Mouse (Mus musculus): ENCODE data around the gene Lxn. TPM values are rescaled to one million over a fixed set of nuclear protein-coding genes. Genes with fewer than 3 reads are reported as not detected.

Lxn gene
- total and polyA plus RNA-seq, 3 experiments: 14.3 to 33.3 (median 14.3) TPM

GRCm38 (mm10) chr3:67490156-67490555, 26.4 kb upstream of the Lxn start:
- H3K4me2 ChIP-seq (ENCODE audit: insufficient read depth, low read depth, poor library complexity, severe bottlenecking): no peak overlapping the region
- no peak for DNase-seq (ENCODE audit: extremely low read depth)
- dilution Hi-C loops (cut with MboI; ENCODE audit: extremely low pct_ligation_motif_present, extremely low pct_unique_long_range_greater_than_20kb, low sequenced_read_pairs): no loop called here
- H3K9me3 ChIP-seq (replicated peaks; ENCODE audit: low read length): no peaks in the 10 kb centered on the region
- peaks cover 0 to 14% of the 10 kb centered on the region in 2 experiments; a peak in 2 of 4 replicates for H3K4me1 ChIP-seq (ENCODE audit: control insufficient read depth in 1 of 2, insufficient read depth in 2 of 2)
- no peaks in the 10 kb centered on the region for H3K27me3 ChIP-seq (replicated peaks)
- H3K9ac ChIP-seq (ENCODE audit: insufficient read depth, low read depth): no peak overlapping the region
- H3K36me3 ChIP-seq (replicated peaks in 1 of 2; ENCODE audit: control insufficient read depth in 1 of 2, insufficient read depth in 1 of 2, low read length in 1 of 2): no peaks in the 10 kb centered on the region
- TF ChIP-seq ZKSCAN1 (IDR thresholded peaks at IDR 0.05; ENCODE audit: borderline replicate concordance, low read depth, low read length) (no peak), IRF4 (IDR thresholded peaks at IDR 0.05; ENCODE audit: low read depth, low read length) (no peak), MAX (IDR thresholded peaks at IDR 0.05; ENCODE audit: low read length) (no peak), MEF2A (IDR thresholded peaks at IDR 0.05; ENCODE audit: borderline replicate concordance, low read depth, low read length) (no peak), MXI1 (IDR thresholded peaks at IDR 0.05; ENCODE audit: low read depth, low read length) (no peak), ETS1 (conservative IDR thresholded peaks at IDR 0.05; ENCODE audit: low read depth, low read length) (no peak), JUN (IDR thresholded peaks at IDR 0.05; ENCODE audit: insufficient read depth, low read depth, low read length) (no peak), TBP (conservative IDR thresholded peaks at IDR 0.05; ENCODE audit: low read depth, low read length) (no peak), KAT2A (IDR thresholded peaks at IDR 0.05; ENCODE audit: insufficient replicate concordance, low read length) (no peak), SMC3 (IDR thresholded peaks at IDR 0.05; ENCODE audit: low read depth, low read length) (no peak), CHD2 (IDR thresholded peaks at IDR 0.05; ENCODE audit: low read length) (no peak), USF1 (IDR thresholded peaks at IDR 0.05; ENCODE audit: low read depth, low read length) (no peak), MYC (IDR thresholded peaks at IDR 0.05; ENCODE audit: low read depth, low read length) (no peak), SIN3A (IDR thresholded peaks at IDR 0.05; ENCODE audit: low read length) (no peak), GABPA (IDR thresholded peaks at IDR 0.05; ENCODE audit: insufficient replicate concordance, low read depth, low read length) (no peak)
- H3K79me2 ChIP-seq (replicated peaks; ENCODE audit: control insufficient read depth, extremely low read depth, insufficient read depth, poor library complexity, severe bottlenecking): no peaks in the 10 kb centered on the region
- no peak overlapping the region for H3K27ac ChIP-seq (ENCODE audit: insufficient read depth, low read depth)
- H3K4me3 ChIP-seq (replicated peaks in 1 of 3; ENCODE audit: low read depth in 2 of 3, low read length in 2 of 3, poor library complexity in 1 of 3): no peak overlapping the region
- in situ Hi-C loops (cut with MboI; ENCODE audit: low pct_ligation_motif_present, low pct_unique_long_range_greater_than_20kb, low sequenced_read_pairs): no loop called here

GRCm38 (mm10) chr3:67485233-67485632, 21.5 kb upstream of the Lxn start:
- no peak for DNase-seq (ENCODE audit: extremely low read depth)
- Histone ChIP-seq H3K4me2 (ENCODE audit: insufficient read depth, low read depth, poor library complexity, severe bottlenecking) (no peak overlapping the region), H3K4me3 (replicated peaks in 1 of 3; ENCODE audit: low read depth in 2 of 3, low read length in 2 of 3, poor library complexity in 1 of 3) (no peak overlapping the region), H3K27ac (ENCODE audit: insufficient read depth, low read depth) (no peak overlapping the region), H3K79me2 (replicated peaks; ENCODE audit: control insufficient read depth, extremely low read depth, insufficient read depth, poor library complexity, severe bottlenecking) (no peaks in the 10 kb centered on the region), H3K36me3 (replicated peaks in 1 of 2; ENCODE audit: control insufficient read depth in 1 of 2, insufficient read depth in 1 of 2, low read length in 1 of 2) (peaks cover 0 to 21% of the 10 kb centered on the region in 2 experiments), H3K9me3 (replicated peaks; ENCODE audit: low read length) (no peaks in the 10 kb centered on the region), H3K9ac (ENCODE audit: insufficient read depth, low read depth) (no peak overlapping the region), H3K4me1 (ENCODE audit: control insufficient read depth in 1 of 2, insufficient read depth in 2 of 2) (no peaks in the 10 kb centered on the region), H3K27me3 (replicated peaks) (no peaks in the 10 kb centered on the region)
- in situ Hi-C loops (cut with MboI; ENCODE audit: low pct_ligation_motif_present, low pct_unique_long_range_greater_than_20kb, low sequenced_read_pairs) (no loop called here), dilution Hi-C loops (cut with MboI; ENCODE audit: extremely low pct_ligation_motif_present, extremely low pct_unique_long_range_greater_than_20kb, low sequenced_read_pairs) (no loop called here)
- TF ChIP-seq ETS1 (conservative IDR thresholded peaks at IDR 0.05; ENCODE audit: low read depth, low read length) (no peak), JUN (IDR thresholded peaks at IDR 0.05; ENCODE audit: insufficient read depth, low read depth, low read length) (no peak), POLR2AphosphoS2 (IDR thresholded peaks at IDR 0.05; ENCODE audit: low read depth, low read length) (no peak), CHD2 (IDR thresholded peaks at IDR 0.05; ENCODE audit: low read length) (no peak), MAFK (IDR thresholded peaks at IDR 0.05; ENCODE audit: insufficient replicate concordance, low read length) (no peak), KAT2A (IDR thresholded peaks at IDR 0.05; ENCODE audit: insufficient replicate concordance, low read length) (no peak), MAX (IDR thresholded peaks at IDR 0.05; ENCODE audit: low read length) (no peak), ELF1 (IDR thresholded peaks at IDR 0.05; ENCODE audit: low read depth, low read length) (no peak), TBP (conservative IDR thresholded peaks at IDR 0.05; ENCODE audit: low read depth, low read length) (no peak), NRF1 (IDR thresholded peaks at IDR 0.05; ENCODE audit: low read depth, low read length) (no peak), BHLHE40 (IDR thresholded peaks at IDR 0.05; ENCODE audit: low read depth, low read length) (no peak), E2F4 (IDR thresholded peaks at IDR 0.05; ENCODE audit: insufficient replicate concordance, low read depth, low read length) (no peak), IRF4 (IDR thresholded peaks at IDR 0.05; ENCODE audit: low read depth, low read length) (no peak), ZKSCAN1 (IDR thresholded peaks at IDR 0.05; ENCODE audit: borderline replicate concordance, low read depth, low read length) (no peak), PAX5 (IDR thresholded peaks at IDR 0.05; ENCODE audit: low read length) (no peak), ZMIZ1 (IDR thresholded peaks at IDR 0.05; ENCODE audit: low read depth, low read length) (no peak)
